Mouse (Mus musculus): ENCODE results near the gene Sfmbt1.

DNA sequence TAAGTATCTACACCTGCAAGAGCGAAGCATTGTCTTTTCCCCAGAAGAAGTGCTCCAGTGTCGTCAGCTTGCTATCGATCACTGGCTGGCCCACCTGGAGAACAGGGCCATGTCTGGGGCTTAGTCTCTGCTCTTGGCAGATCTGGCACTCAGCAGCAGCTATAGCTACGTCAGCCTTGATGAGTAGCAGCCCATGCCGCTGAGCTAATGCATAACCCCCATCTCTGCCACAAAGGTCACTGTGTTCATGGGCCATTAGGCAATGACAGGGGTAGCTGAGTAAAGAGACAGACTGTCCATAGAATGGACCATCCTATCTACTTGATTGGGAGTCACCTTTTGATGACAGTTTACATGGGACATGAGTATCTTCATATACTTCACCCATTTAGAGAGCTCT, 135.9 kb downstream of the Sfmbt1 start:
- TF ChIP-seq CTCF (IDR thresholded peaks at IDR 0.05; ENCODE audit: low read depth) (no peak), EP300 (optimal IDR thresholded peaks at IDR 0.05) (no peak)
